Mouse (Mus musculus): ENCODE results near the gene Th. TPM values are rescaled to one million over a fixed set of nuclear protein-coding genes. Genes with fewer than 3 reads are reported as not detected.
A peak's percentile ranks its signal among the peaks of the same experiment; 100 is the strongest.

The Th gene
- polyA plus RNA-seq, 1 experiment from 2014 or later, result 10.9 TPM

DNA sequence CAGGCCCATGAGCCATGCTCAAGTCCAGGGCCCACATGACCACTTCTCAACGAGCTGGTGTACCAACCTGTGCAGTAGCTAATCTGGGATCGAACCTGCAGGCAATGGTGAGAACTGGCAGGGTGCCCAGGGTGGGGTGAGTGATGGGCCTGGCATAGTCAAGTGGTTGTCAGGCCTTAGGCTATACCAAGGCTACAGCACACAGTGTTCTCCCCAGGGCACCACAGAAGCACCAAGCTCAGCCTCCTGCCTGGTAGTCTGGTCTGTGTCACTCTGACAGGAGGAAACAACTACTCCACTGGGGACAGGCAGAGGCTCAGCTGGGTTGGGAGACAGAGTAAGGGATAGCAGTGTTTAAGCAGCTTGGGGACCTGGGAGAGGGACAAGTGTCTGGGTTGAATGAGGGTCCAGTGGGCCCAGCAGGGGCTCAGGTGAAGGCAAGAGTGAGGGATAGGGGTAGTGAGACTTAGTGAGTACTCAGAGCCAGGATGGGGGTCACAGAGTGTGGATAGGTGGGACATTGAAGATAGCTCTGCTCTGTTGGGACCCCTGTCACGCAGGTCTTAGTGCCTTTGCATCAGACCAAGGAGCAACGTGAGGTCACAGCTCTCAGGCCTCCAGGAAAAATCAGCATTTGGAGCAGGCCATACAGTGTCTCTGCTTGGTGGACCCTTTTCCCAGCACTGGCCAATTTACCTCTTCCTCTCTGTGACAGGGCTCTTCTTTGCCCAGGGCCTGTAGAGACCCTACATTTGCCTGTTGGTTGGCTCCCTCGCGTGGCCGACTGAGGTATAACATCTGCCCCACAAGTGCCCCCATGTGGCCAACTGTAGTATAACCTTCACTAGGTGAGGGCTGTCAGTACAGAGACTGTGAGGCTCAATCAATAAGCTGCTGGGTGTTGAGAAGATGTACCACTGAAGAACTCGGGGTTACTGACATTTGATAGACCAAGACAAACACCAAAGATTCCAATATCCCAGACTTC is 12.0 kb downstream of the Th start:
- no peak overlapping the region for H3K27ac ChIP-seq
- peaks cover 25% of the 10 kb centered on the region for H3K27me3 ChIP-seq (ENCODE audit: poor library complexity, severe bottlenecking)
- H3K4me1 ChIP-seq, result peaks cover 5% of the 10 kb centered on the region
- no peak overlapping the region for H3K4me3 ChIP-seq
- H3K36me3 ChIP-seq (replicated peaks), result no peaks in the 10 kb centered on the region
- no peaks in the 10 kb centered on the region for H3K9me3 ChIP-seq
- WGBS, result 27% methylated on average over 8 of the region's 8 CpGs
- peak; percentile 85 for DNase-seq (ENCODE audit: extremely low spot score, low spot score)

GRCm38 (mm10) chr7:142917659-142918058 is 13.3 kb downstream of the Th start:
- H3K4me3 ChIP-seq, result no peak overlapping the region
- no peaks in the 10 kb centered on the region for H3K36me3 ChIP-seq (replicated peaks)
- H3K27ac ChIP-seq, result no peak overlapping the region
- peaks cover 5% of the 10 kb centered on the region for H3K4me1 ChIP-seq
- 85% methylated on average over 5 of the region's 5 CpGs for WGBS
- DNase-seq (ENCODE audit: extremely low spot score, low spot score), result no peak
- no peaks in the 10 kb centered on the region for H3K9me3 ChIP-seq
- H3K27me3 ChIP-seq (ENCODE audit: poor library complexity, severe bottlenecking), result peaks cover 25% of the 10 kb centered on the region

DNA sequence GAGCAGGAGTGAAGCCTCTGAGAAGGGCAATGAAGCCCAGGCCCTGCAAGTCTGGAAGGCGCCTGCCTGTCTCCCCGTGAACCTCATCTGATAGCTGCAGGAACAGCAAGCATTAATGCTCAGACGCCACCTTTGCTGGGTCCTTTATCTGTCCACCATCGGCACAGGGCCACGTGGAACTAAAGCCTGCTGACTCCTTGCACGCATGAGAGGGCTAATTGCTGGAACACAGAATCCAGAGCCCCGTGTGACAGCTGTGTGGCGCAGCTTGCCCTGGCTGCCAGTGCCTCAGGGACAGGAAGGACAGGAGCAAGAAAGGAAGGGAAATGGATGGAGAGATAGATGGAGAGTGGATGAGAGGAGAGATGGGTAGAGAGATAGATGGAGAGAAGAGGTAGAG is 14.8 kb downstream of the Th start:
- Histone ChIP-seq H3K4me1 (peaks cover 5% of the 10 kb centered on the region), H3K27ac (peak overlapping the region; percentile 26), H3K27me3 (ENCODE audit: poor library complexity, severe bottlenecking) (peaks cover 25% of the 10 kb centered on the region), H3K36me3 (replicated peaks) (no peaks in the 10 kb centered on the region), H3K9me3 (no peaks in the 10 kb centered on the region), H3K4me3 (no peak overlapping the region)
- no peak for DNase-seq (ENCODE audit: extremely low spot score, low spot score)
- 48% methylated on average over 8 of the region's 8 CpGs for WGBS

- no peaks in the 10 kb centered on the region for H3K36me3 ChIP-seq (replicated peaks)
- H3K4me3 ChIP-seq, result no peak overlapping the region
- peaks cover 5% of the 10 kb centered on the region for H3K4me1 ChIP-seq
- H3K27me3 ChIP-seq (ENCODE audit: poor library complexity, severe bottlenecking), result peaks cover 13% of the 10 kb centered on the region; the same call in 1 of the 2 replicates
- no peak for DNase-seq (ENCODE audit: extremely low spot score, low spot score)
- H3K9me3 ChIP-seq, result no peaks in the 10 kb centered on the region
- H3K27ac ChIP-seq, result no peak overlapping the region
- 83% methylated on average over 2 of the region's 2 CpGs for WGBS
Observed at GRCm38 (mm10) chr7:142911682-142912081, 19.2 kb downstream of the Th start.

DNA sequence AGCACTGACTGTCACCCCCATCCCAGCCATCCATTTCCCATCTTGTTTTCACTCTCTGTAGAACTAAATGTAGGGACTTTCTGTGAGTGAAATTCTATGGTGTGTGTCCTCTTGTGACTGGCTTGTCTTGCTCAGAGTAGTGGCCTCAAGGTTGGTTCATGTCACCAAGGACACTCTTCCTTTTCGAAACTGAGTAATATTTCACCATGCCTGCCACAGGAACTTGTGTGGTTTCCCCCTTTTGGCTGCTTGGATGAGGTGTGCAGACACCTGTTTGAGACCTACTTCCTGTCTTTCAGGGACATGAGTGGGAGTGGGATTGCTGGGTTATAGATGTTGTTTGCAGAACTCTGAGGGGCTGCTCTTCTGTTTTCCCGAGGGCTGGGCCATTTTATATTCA is 20.8 kb downstream of the Th start:
- H3K4me3 ChIP-seq, result no peak overlapping the region
- DNase-seq (ENCODE audit: extremely low spot score, low spot score), result no peak
- WGBS, result 85% methylated on average over 2 of the region's 2 CpGs
- H3K36me3 ChIP-seq (replicated peaks), result no peaks in the 10 kb centered on the region
- peaks cover 11% of the 10 kb centered on the region for H3K27me3 ChIP-seq (ENCODE audit: poor library complexity, severe bottlenecking)
- H3K27ac ChIP-seq, result no peak overlapping the region
- H3K4me1 ChIP-seq, result no peaks in the 10 kb centered on the region; the same call in 1 of the 2 replicates
- no peaks in the 10 kb centered on the region for H3K9me3 ChIP-seq

- H3K27ac ChIP-seq, result no peak overlapping the region
- H3K36me3 ChIP-seq (replicated peaks), result no peaks in the 10 kb centered on the region
- H3K27me3 ChIP-seq (ENCODE audit: poor library complexity, severe bottlenecking), result peaks cover 14% of the 10 kb centered on the region
- no peak for DNase-seq (ENCODE audit: extremely low spot score, low spot score)
- H3K4me3 ChIP-seq, result no peak overlapping the region
- H3K4me1 ChIP-seq, result peaks cover 5% of the 10 kb centered on the region
- H3K9me3 ChIP-seq, result no peaks in the 10 kb centered on the region
- WGBS, result 38% methylated on average over 2 of the region's 2 CpGs
Observed at GRCm38 (mm10) chr7:142909622-142910021, 21.3 kb downstream of the Th start.

DNA sequence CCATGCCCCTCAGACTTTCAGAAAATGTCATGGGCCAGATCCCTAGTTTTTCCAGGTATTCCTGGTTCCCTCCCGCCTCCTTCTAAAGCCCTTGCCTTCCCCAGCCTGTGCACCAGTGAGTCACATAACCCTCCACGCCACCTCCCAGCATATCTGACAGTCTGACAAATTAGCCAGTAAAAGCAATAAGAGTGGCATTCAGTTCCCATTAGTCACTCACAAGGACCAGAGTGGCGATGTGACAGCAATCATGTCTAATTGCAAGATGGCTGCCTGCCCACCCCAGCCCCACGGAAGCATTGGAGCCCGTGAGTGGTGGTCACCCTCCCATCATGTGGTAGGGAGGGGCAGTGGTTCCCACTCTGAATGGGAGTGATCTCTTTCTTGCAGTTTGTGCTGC is 25.3 kb downstream of the Th start:
- Histone ChIP-seq H3K4me3 (no peak overlapping the region), H3K9me3 (no peaks in the 10 kb centered on the region), H3K27ac (no peak overlapping the region), H3K27me3 (ENCODE audit: poor library complexity, severe bottlenecking) (peaks cover 55% of the 10 kb centered on the region), H3K4me1 (peaks cover 40% of the 10 kb centered on the region), H3K36me3 (replicated peaks) (no peaks in the 10 kb centered on the region)
- WGBS, result 81% methylated on average over 5 of the region's 5 CpGs
- no peak for DNase-seq (ENCODE audit: extremely low spot score, low spot score)

DNA sequence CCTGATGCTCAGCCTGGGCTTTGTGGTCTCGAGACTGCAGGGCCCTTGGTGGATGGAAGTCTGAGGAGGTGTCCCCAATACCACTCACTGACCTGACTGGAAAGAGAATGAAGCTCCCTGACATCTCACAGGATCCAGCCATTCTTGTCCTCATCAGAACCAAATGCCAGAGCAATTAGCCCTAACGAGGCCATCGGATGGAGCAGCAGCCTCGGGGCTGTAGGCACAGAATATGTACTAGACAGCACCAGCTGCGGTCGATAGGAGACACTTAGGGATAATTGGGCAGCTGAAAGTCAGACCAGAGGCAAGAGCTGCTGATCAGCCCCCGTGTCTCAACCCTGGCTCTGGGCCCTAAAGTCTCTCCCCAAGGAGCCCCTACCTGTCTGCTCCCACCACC is 26.6 kb downstream of the Th start:
- Histone ChIP-seq H3K27ac (peak overlapping the region; percentile 22; the same call in 1 of the 2 replicates), H3K9me3 (no peaks in the 10 kb centered on the region), H3K4me3 (no peak overlapping the region), H3K27me3 (ENCODE audit: poor library complexity, severe bottlenecking) (peaks cover 67% of the 10 kb centered on the region), H3K36me3 (replicated peaks) (no peaks in the 10 kb centered on the region), H3K4me1 (peaks cover 44% of the 10 kb centered on the region)
- WGBS, result 45% methylated on average over 7 of the region's 7 CpGs
- DNase-seq (ENCODE audit: extremely low spot score, low spot score), result no peak

GRCm38 (mm10) chr7:142902931-142903330 is 28.0 kb downstream of the Th start:
- Histone ChIP-seq H3K36me3 (replicated peaks) (no peaks in the 10 kb centered on the region), H3K27me3 (ENCODE audit: poor library complexity, severe bottlenecking) (peaks cover 81% of the 10 kb centered on the region), H3K4me3 (no peak overlapping the region), H3K4me1 (peaks cover 56% of the 10 kb centered on the region), H3K9me3 (no peaks in the 10 kb centered on the region), H3K27ac (peak overlapping the region; percentile 58)
- DNase-seq (ENCODE audit: extremely low spot score, low spot score), result no peak
- WGBS, result 17% methylated on average over 4 of the region's 4 CpGs

GRCm38 (mm10) chr7:142901774-142902173 is 29.2 kb downstream of the Th start:
- H3K27me3 ChIP-seq (ENCODE audit: poor library complexity, severe bottlenecking), result peaks cover 90% of the 10 kb centered on the region
- no peak for DNase-seq (ENCODE audit: extremely low spot score, low spot score)
- H3K36me3 ChIP-seq (replicated peaks), result no peaks in the 10 kb centered on the region
- no peaks in the 10 kb centered on the region for H3K9me3 ChIP-seq
- peaks cover 66% of the 10 kb centered on the region for H3K4me1 ChIP-seq
- 74% methylated on average over 7 of the region's 7 CpGs for WGBS
- peak overlapping the region; percentile 30; the same call in 1 of the 2 replicates for H3K27ac ChIP-seq
- no peak overlapping the region for H3K4me3 ChIP-seq

- Histone ChIP-seq H3K4me1 (peaks cover 69% of the 10 kb centered on the region), H3K4me3 (no peak overlapping the region), H3K27ac (0 out of 2 replicates have a peak overlapping the region, but pooled peaks have one; percentile 6), H3K27me3 (ENCODE audit: poor library complexity, severe bottlenecking) (peaks cover 96% of the 10 kb centered on the region), H3K36me3 (replicated peaks) (no peaks in the 10 kb centered on the region), H3K9me3 (no peaks in the 10 kb centered on the region)
- 61% methylated on average over 19 of the region's 19 CpGs for WGBS
- no peak for DNase-seq (ENCODE audit: extremely low spot score, low spot score)
Observed at GRCm38 (mm10) chr7:142899872-142900271, 31.1 kb downstream of the Th start.

DNA sequence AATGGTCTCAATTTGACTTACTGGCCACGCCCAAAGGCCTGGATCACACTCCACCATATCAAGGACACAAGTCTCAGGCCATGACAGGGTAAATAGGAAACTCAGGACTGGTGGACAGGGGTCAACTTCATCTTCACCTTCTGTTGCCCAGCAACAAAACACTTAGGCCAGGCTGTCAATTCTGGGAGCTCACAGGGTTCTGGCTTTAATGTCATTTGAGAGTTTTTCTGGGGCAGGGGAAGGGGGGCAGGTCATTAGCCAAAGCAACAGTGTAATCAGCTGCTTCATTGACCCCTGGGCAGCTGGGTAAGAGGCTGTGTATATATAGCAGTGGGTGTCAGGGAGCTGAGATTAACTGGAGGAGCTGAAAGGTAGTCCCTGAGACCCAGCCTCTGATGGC is 33.5 kb downstream of the Th start:
- H3K4me3 ChIP-seq, result no peak overlapping the region
- peaks cover 46% of the 10 kb centered on the region for H3K4me1 ChIP-seq
- 76% methylated on average over 1 of the region's 1 CpGs for WGBS
- 0 out of 2 replicates have a peak overlapping the region, but pooled peaks have one; percentile 20 for H3K27ac ChIP-seq
- peaks cover 84% of the 10 kb centered on the region for H3K27me3 ChIP-seq (ENCODE audit: poor library complexity, severe bottlenecking)
- no peak for DNase-seq (ENCODE audit: extremely low spot score, low spot score)
- no peaks in the 10 kb centered on the region for H3K9me3 ChIP-seq
- H3K36me3 ChIP-seq (replicated peaks), result no peaks in the 10 kb centered on the region
